Mouse (Mus musculus): ENCODE results near the gene Acer3. TPM values are rescaled to one million over a fixed set of nuclear protein-coding genes. Genes with fewer than 3 reads are reported as not detected.

Acer3 gene
- polyA plus RNA-seq, 1 experiment from 2014 or later = 35.2 TPM

DNA sequence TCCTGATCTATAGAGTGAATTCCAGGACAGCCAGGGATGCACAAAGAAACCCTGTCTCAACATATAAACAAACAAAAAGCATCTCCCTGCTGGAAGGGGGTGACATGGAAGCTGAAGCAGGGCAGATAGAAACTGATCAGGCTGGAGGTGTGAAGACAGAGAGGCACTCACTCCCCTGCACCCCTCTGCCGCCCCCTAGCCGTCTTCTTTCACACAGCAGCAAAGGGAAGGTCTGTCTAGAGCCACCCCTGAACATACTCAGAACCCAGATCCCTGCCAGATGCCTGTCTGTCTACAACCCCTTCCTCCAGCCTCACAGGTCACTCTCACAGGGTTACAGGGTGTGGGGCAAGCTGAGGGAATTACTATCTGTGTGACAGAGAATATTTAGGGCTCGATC is 23.4 kb upstream of the Acer3 start:
- Histone ChIP-seq H3K4me1 (replicated peaks; ENCODE audit: control insufficient read depth, insufficient read depth, low read length) (peaks cover 13% of the 10 kb centered on the region), H3K9me3 (ENCODE audit: control insufficient read depth, low read length) (no peaks in the 10 kb centered on the region), H3K36me3 (ENCODE audit: control insufficient read depth, insufficient read depth, low read length) (no peaks in the 10 kb centered on the region), H3K9ac (ENCODE audit: low read depth, low read length) (no peak overlapping the region), H3K27me3 (replicated peaks; ENCODE audit: control insufficient read depth, insufficient read depth, low read length) (peaks cover 2% of the 10 kb centered on the region; the same call in 1 of the 2 replicates), H3K4me3 (ENCODE audit: low read depth, low read length) (no peak overlapping the region), H3K27ac (ENCODE audit: low read depth, low read length) (no peak overlapping the region), H3K4me2 (no peak overlapping the region)
- 16% methylated on average over 3 of the region's 3 CpGs for WGBS
- no peak for DNase-seq (ENCODE audit: low spot score)
- peak; percentile 61 for ATAC-seq (replicated peaks; ENCODE audit: low FRiP score)

DNA sequence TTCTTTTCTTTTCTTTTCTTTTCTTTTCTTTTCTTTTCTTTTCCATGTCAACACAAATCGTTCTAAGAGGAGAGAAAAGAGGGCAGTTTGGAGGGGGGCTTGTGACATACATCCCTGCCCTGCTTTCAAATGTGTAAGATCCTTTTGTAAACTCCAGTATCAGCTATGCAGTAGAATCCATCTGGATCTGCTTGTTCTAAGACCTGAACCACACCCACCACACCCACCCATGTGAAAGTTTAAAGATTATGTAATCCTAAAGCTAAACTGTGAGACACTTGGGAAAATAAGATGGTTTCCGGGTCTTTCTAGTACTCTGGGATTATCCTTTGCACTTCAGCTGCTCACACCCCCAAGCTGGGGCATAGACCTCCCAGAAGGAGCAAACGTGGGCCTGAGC is 21.2 kb upstream of the Acer3 start:
- no peak overlapping the region for H3K4me3 ChIP-seq (ENCODE audit: low read depth, low read length)
- 55% methylated on average over 2 of the region's 3 CpGs for WGBS
- ATAC-seq (replicated peaks; ENCODE audit: low FRiP score) (peak; percentile 49; the same call in 1 of the 2 replicates), DNase-seq (ENCODE audit: low spot score) (no peak)
- peaks cover 13% of the 10 kb centered on the region for H3K4me1 ChIP-seq (replicated peaks; ENCODE audit: control insufficient read depth, insufficient read depth, low read length)
- peaks cover 2% of the 10 kb centered on the region; the same call in 1 of the 2 replicates for H3K27me3 ChIP-seq (replicated peaks; ENCODE audit: control insufficient read depth, insufficient read depth, low read length)
- no peaks in the 10 kb centered on the region for H3K9me3 ChIP-seq (ENCODE audit: control insufficient read depth, low read length)
- H3K4me2 ChIP-seq = no peak overlapping the region
- H3K36me3 ChIP-seq (ENCODE audit: control insufficient read depth, insufficient read depth, low read length) = no peaks in the 10 kb centered on the region
- no peak overlapping the region for H3K27ac ChIP-seq (ENCODE audit: low read depth, low read length)
- H3K9ac ChIP-seq (ENCODE audit: low read depth, low read length) = no peak overlapping the region

DNA sequence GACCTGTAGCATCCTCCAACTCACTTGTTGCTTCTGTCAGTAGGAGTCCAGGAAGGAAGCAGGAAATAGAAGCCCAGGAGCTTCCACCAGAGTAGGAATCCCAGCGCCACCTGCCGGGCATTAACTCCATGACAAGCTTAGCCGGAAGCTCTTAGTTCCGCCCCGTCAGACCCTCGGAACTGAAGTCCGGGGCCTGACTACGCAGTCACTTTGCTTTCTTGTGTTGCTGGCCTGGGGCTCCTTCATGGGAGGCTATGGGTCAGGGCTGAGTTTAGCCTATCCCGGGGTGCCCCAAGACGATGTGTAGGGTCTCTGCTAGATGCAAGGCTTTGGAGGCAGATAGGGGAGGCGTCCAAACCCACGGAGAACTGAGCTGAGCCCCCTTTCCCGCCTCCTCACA is 20.5 kb upstream of the Acer3 start:
- DNase-seq (ENCODE audit: low spot score) (peak; percentile 84), ATAC-seq (replicated peaks; ENCODE audit: low FRiP score) (peak; percentile 73)
- H3K27me3 ChIP-seq (replicated peaks; ENCODE audit: control insufficient read depth, insufficient read depth, low read length) = peaks cover 2% of the 10 kb centered on the region; the same call in 1 of the 2 replicates
- H3K9ac ChIP-seq (ENCODE audit: low read depth, low read length) = peak overlapping the region; percentile 70
- H3K4me3 ChIP-seq (ENCODE audit: low read depth, low read length) = peak overlapping the region; percentile 46
- H3K4me2 ChIP-seq = peak overlapping the region; percentile 76
- 3% methylated on average over 13 of the region's 13 CpGs for WGBS
- peaks cover 13% of the 10 kb centered on the region for H3K4me1 ChIP-seq (replicated peaks; ENCODE audit: control insufficient read depth, insufficient read depth, low read length)
- H3K9me3 ChIP-seq (ENCODE audit: control insufficient read depth, low read length) = no peaks in the 10 kb centered on the region
- no peak overlapping the region for H3K27ac ChIP-seq (ENCODE audit: low read depth, low read length)
- no peaks in the 10 kb centered on the region for H3K36me3 ChIP-seq (ENCODE audit: control insufficient read depth, insufficient read depth, low read length)

DNA sequence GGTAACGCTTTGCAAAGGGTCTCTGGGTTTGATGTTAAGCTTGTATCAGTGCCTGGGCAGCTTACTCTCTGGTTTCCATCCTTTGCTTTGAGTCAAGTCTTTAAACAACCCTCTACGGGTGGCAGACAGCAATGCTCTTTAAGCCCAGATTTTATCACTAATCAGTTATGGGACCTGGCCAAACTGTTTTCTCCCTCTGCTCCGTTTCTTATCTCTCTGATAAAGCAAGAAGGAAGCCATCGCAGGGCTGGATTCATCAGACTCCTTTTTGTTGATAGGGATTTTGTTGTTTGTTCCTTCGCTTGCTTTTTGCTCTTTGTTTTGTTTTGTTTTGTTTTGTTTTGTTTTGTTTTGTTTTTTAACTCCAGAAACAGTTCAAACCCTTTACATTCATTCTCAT is 19.3 kb upstream of the Acer3 start:
- Histone ChIP-seq H3K9ac (ENCODE audit: low read depth, low read length) (no peak overlapping the region), H3K27ac (ENCODE audit: low read depth, low read length) (no peak overlapping the region), H3K36me3 (ENCODE audit: control insufficient read depth, insufficient read depth, low read length) (no peaks in the 10 kb centered on the region), H3K4me3 (ENCODE audit: low read depth, low read length) (no peak overlapping the region), H3K4me1 (replicated peaks; ENCODE audit: control insufficient read depth, insufficient read depth, low read length) (peaks cover 13% of the 10 kb centered on the region), H3K4me2 (no peak overlapping the region), H3K27me3 (replicated peaks; ENCODE audit: control insufficient read depth, insufficient read depth, low read length) (peaks cover 2% of the 10 kb centered on the region; the same call in 1 of the 2 replicates), H3K9me3 (ENCODE audit: control insufficient read depth, low read length) (no peaks in the 10 kb centered on the region)
- ATAC-seq (replicated peaks; ENCODE audit: low FRiP score) (no peak), DNase-seq (ENCODE audit: low spot score) (no peak)
- 45% methylated on average over 5 of the region's 5 CpGs for WGBS

DNA sequence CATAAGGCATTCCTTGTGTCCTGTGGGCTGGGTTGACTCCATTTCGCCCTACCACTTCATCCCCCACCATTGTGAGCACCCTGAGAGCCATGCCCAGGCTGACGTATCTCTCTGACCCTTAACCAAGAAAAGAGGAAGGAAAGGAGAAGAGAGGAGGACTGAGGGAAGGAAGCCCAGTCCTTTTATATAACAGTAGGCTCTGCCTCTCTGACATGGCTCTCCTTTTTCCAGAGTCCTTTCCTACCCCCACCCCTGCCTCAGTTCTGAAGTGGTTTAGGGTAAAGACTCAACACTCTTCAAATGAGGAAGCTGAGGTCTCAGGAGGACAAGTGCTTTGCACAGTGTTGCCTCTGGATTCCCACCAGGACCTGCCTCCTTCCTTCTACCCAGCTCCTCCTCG is 13.0 kb upstream of the Acer3 start:
- Histone ChIP-seq H3K27me3 (replicated peaks; ENCODE audit: control insufficient read depth, insufficient read depth, low read length) (no peaks in the 10 kb centered on the region), H3K4me2 (no peak overlapping the region), H3K27ac (ENCODE audit: low read depth, low read length) (no peak overlapping the region), H3K4me3 (ENCODE audit: low read depth, low read length) (no peak overlapping the region), H3K4me1 (replicated peaks; ENCODE audit: control insufficient read depth, insufficient read depth, low read length) (peaks cover 35% of the 10 kb centered on the region), H3K9me3 (ENCODE audit: control insufficient read depth, low read length) (no peaks in the 10 kb centered on the region), H3K36me3 (ENCODE audit: control insufficient read depth, insufficient read depth, low read length) (no peaks in the 10 kb centered on the region), H3K9ac (ENCODE audit: low read depth, low read length) (no peak overlapping the region)
- WGBS = 40% methylated on average over 3 of the region's 3 CpGs
- DNase-seq (ENCODE audit: low spot score) (no peak), ATAC-seq (replicated peaks; ENCODE audit: low FRiP score) (no peak)

DNA sequence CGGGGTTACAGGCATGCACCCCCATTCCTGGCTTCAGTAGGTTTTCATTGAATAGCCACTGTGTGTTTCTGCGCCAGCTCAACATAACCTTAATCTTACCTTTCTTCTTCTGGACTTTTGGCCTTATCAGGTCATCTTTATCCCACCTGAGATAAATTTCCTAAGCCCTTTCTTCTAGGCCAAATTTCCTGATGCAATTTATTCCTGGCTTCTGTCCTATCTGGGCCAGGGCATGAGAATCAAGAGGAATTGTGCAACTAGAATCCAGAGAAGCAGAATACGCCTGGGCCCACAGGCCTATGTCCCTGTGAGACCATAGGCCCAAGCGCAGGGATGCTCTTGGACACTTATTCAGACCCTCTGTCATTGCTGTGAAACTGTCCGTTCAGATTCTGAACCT is 12.5 kb upstream of the Acer3 start:
- Histone ChIP-seq H3K36me3 (ENCODE audit: control insufficient read depth, insufficient read depth, low read length) (no peaks in the 10 kb centered on the region), H3K4me2 (no peak overlapping the region), H3K27me3 (replicated peaks; ENCODE audit: control insufficient read depth, insufficient read depth, low read length) (no peaks in the 10 kb centered on the region), H3K4me3 (ENCODE audit: low read depth, low read length) (no peak overlapping the region), H3K27ac (ENCODE audit: low read depth, low read length) (no peak overlapping the region), H3K4me1 (replicated peaks; ENCODE audit: control insufficient read depth, insufficient read depth, low read length) (peaks cover 38% of the 10 kb centered on the region), H3K9ac (ENCODE audit: low read depth, low read length) (no peak overlapping the region), H3K9me3 (ENCODE audit: control insufficient read depth, low read length) (no peaks in the 10 kb centered on the region)
- no peak for DNase-seq (ENCODE audit: low spot score)
- 78% methylated on average over 5 of the region's 5 CpGs for WGBS
- no peak for ATAC-seq (replicated peaks; ENCODE audit: low FRiP score)

DNA sequence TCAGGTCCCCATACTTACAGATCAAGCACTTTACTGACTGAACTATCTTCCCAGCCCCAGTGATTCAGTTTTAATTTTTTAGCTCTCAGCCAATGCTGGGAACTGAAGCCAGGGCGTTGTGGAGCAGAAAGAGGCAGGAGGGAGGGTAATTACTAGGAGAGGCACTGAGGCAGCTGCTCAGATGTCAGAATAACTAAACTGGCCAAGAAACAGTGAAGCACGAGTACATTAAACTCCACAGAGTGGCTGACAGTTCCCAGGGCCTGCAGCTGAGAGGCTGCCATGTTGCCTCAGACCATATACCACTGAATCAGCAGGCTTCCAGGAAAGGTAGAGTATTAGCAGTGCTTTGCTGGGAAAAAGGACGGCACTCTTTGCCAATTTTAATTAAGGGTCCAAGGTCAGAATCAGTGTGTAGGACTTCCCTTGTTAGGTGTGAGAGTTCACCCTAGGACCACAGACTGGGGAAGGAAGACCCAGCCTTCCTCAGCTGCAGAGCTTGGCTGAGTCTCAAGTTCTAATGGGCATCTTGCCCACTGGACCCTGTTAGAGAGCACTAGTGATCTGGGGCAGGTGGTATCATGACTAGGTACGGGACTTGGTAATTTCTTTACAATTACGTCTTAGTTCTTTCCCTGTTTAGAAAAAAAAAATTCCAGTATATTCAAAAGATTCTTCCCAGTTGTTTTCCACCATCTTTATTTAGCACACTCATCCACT is 11.8 kb upstream of the Acer3 start:
- H3K27ac ChIP-seq (ENCODE audit: low read depth, low read length) = peak overlapping the region; percentile 32; the same call in 1 of the 2 replicates
- 74% methylated on average over 5 of the region's 5 CpGs for WGBS

DNA sequence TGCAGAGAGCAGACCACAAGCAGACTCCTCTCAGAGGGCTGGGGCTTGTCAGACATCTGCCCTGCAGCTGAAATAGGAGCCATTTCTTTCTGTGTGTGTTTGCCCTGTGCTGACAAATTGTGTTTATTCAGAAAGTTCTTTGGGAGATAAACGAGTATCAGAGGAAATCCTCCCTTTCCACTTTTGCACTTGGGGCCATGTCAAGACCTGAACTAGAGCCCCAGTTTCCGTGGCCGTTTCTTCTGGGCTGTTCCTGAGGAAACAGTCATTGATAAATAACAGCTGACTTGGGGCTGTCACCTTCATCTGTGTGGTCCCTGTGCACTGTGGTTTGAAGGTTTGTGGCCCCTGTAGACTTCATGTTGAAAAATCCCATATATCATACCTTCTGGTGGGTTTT is 10.9 kb upstream of the Acer3 start:
- no peaks in the 10 kb centered on the region for H3K27me3 ChIP-seq (replicated peaks; ENCODE audit: control insufficient read depth, insufficient read depth, low read length)
- ATAC-seq (replicated peaks; ENCODE audit: low FRiP score) (no peak), DNase-seq (ENCODE audit: low spot score) (no peak)
- H3K9me3 ChIP-seq (ENCODE audit: control insufficient read depth, low read length) = no peaks in the 10 kb centered on the region
- no peak overlapping the region for H3K4me3 ChIP-seq (ENCODE audit: low read depth, low read length)
- H3K27ac ChIP-seq (ENCODE audit: low read depth, low read length) = no peak overlapping the region
- H3K36me3 ChIP-seq (ENCODE audit: control insufficient read depth, insufficient read depth, low read length) = no peaks in the 10 kb centered on the region
- H3K4me2 ChIP-seq = no peak overlapping the region
- H3K9ac ChIP-seq (ENCODE audit: low read depth, low read length) = no peak overlapping the region
- WGBS = 5% methylated on average over 3 of the region's 3 CpGs
- H3K4me1 ChIP-seq (replicated peaks; ENCODE audit: control insufficient read depth, insufficient read depth, low read length) = peaks cover 38% of the 10 kb centered on the region

More for the DNA sequence above, 11.8 kb upstream of the Acer3 start:
- DNase-seq (ENCODE audit: low spot score) = no peak
- H3K4me2 ChIP-seq = no peak overlapping the region
- H3K36me3 ChIP-seq (ENCODE audit: control insufficient read depth, insufficient read depth, low read length) = no peaks in the 10 kb centered on the region
- H3K27me3 ChIP-seq (replicated peaks; ENCODE audit: control insufficient read depth, insufficient read depth, low read length) = no peaks in the 10 kb centered on the region
- no peak for ATAC-seq (replicated peaks; ENCODE audit: low FRiP score)
- H3K9ac ChIP-seq (ENCODE audit: low read depth, low read length) = no peak overlapping the region
- H3K4me3 ChIP-seq (ENCODE audit: low read depth, low read length) = no peak overlapping the region
- peaks cover 38% of the 10 kb centered on the region for H3K4me1 ChIP-seq (replicated peaks; ENCODE audit: control insufficient read depth, insufficient read depth, low read length)
- H3K9me3 ChIP-seq (ENCODE audit: control insufficient read depth, low read length) = no peaks in the 10 kb centered on the region

DNA sequence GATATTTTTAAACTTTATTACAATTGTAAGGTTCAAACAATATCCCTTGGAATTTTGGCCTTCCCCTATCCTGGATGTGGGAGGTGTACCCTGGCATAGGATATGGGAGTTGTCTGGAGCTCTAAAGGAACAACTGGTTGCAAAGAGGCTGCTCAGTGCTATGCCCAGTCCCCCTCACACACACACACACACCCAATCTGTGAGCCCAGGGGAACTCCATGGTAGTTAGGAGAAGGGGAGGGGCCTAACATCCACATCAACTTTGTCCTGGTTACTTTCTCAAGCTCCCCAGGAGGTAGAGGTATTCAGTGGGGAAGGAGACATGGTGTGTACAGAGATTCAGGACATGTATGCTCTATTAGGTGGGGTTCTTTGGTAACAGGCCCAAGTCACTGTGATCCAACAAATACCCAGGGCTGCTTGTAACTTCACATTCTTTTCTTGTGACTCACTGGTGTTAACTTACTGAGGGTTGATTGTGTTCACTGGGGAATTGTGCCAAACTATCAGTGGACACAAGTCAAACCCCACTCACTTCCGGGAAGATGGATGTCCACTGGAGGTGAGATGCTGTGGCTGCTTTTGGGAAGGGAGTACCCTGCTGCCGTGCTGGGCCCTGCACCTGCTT is 9.5 kb upstream of the Acer3 start:
- Histone ChIP-seq H3K36me3 (ENCODE audit: control insufficient read depth, insufficient read depth, low read length) (no peaks in the 10 kb centered on the region), H3K27me3 (replicated peaks; ENCODE audit: control insufficient read depth, insufficient read depth, low read length) (no peaks in the 10 kb centered on the region), H3K9me3 (ENCODE audit: control insufficient read depth, low read length) (no peaks in the 10 kb centered on the region), H3K4me2 (peak overlapping the region; percentile 40), H3K4me3 (ENCODE audit: low read depth, low read length) (no peak overlapping the region), H3K9ac (ENCODE audit: low read depth, low read length) (peak overlapping the region; percentile 46), H3K4me1 (replicated peaks; ENCODE audit: control insufficient read depth, insufficient read depth, low read length) (peaks cover 38% of the 10 kb centered on the region), H3K27ac (ENCODE audit: low read depth, low read length) (peak overlapping the region; percentile 93)
- 79% methylated on average over 2 of the region's 2 CpGs for WGBS
- no peak for DNase-seq (ENCODE audit: low spot score)
- peak; percentile 65 for ATAC-seq (replicated peaks; ENCODE audit: low FRiP score)
